Mouse (Mus musculus) cerebellum, adult 2 months (tissue): ENCODE results near the gene Zfp933.
"Not testable (repeated sequence)": the region's sequence is repeated elsewhere in the genome, so short reads cannot be mapped to it uniquely, and the experiment has no call there.

Source experiments
- CTCF ChIP-seq: fragments of 200-500 bp; IDR thresholded peaks from 2 replicates; pipeline ENCODE4 v1.5.1; 2011; ENCODE audit warnings: low read depth, mild to moderate bottlenecking, control low read depth, low read length, moderate library complexity, borderline replicate concordance; ENCODE audit not compliant: insufficient read depth
- POLR2A ChIP-seq: fragments of 200-500 bp; IDR thresholded peaks from 2 replicates; pipeline ENCODE4 v1.6.1; 2011; ENCODE audit warnings: low read length, control low read depth, borderline replicate concordance; ENCODE audit not compliant: insufficient read depth

GRCm38 (mm10) chr4:147791729-147792128 is 56.4 kb downstream of the Zfp933 start:
- not testable (repeated sequence) for TF ChIP-seq CTCF, POLR2A
